Mouse (Mus musculus): ENCODE data around the gene Sox5. TPM values are rescaled to one million over a fixed set of nuclear protein-coding genes. Genes with fewer than 3 reads are reported as not detected.

Sox5 gene
- polyA plus RNA-seq, 1 experiment, result 0.81 TPM

- no peak overlapping the region for H3K27ac ChIP-seq (ENCODE audit: control insufficient read depth, insufficient read depth, low read length)
- no peak overlapping the region for H3K4me3 ChIP-seq (ENCODE audit: control insufficient read depth, insufficient read depth, low read length)
- WGBS, result 97% methylated on average over 6 of the region's 6 CpGs
- TF ChIP-seq CTCF (IDR thresholded peaks at IDR 0.05; ENCODE audit: borderline replicate concordance, control insufficient read depth, extremely low read depth, insufficient read depth, low read length, poor library complexity) (no peak), POLR2A (IDR thresholded peaks at IDR 0.05; ENCODE audit: control insufficient read depth, extremely low read depth, insufficient read depth, low read length, poor library complexity) (no peak)
- H3K27me3 ChIP-seq (ENCODE audit: control insufficient read depth, insufficient read depth, low read length), result no peaks in the 10 kb centered on the region
- DNase-seq, result no peak
- H3K36me3 ChIP-seq (ENCODE audit: control insufficient read depth, insufficient read depth, low read length), result no peaks in the 10 kb centered on the region
- H3K4me1 ChIP-seq (replicated peaks; ENCODE audit: control insufficient read depth, insufficient read depth, low read length), result peaks cover 5% of the 10 kb centered on the region
These were observed 479.0 kb downstream of the Sox5 start for GRCm38 (mm10) chr6:144302823-144303222.

GRCm38 (mm10) chr6:144301082-144301481 lies 480.7 kb downstream of the Sox5 start:
- no peak for DNase-seq
- no peak overlapping the region for H3K4me3 ChIP-seq (ENCODE audit: control insufficient read depth, insufficient read depth, low read length)
- WGBS, result 90% methylated on average over 4 of the region's 4 CpGs
- H3K27me3 ChIP-seq (ENCODE audit: control insufficient read depth, insufficient read depth, low read length), result no peaks in the 10 kb centered on the region
- peaks cover 5% of the 10 kb centered on the region for H3K4me1 ChIP-seq (replicated peaks; ENCODE audit: control insufficient read depth, insufficient read depth, low read length)
- no peak overlapping the region for H3K27ac ChIP-seq (ENCODE audit: control insufficient read depth, insufficient read depth, low read length)
- H3K36me3 ChIP-seq (ENCODE audit: control insufficient read depth, insufficient read depth, low read length), result no peaks in the 10 kb centered on the region
- TF ChIP-seq POLR2A (IDR thresholded peaks at IDR 0.05; ENCODE audit: control insufficient read depth, extremely low read depth, insufficient read depth, low read length, poor library complexity) (no peak), CTCF (IDR thresholded peaks at IDR 0.05; ENCODE audit: borderline replicate concordance, control insufficient read depth, extremely low read depth, insufficient read depth, low read length, poor library complexity) (no peak)

GRCm38 (mm10) chr6:144299503-144299858 lies 482.3 kb downstream of the Sox5 start:
- Histone ChIP-seq H3K36me3 (ENCODE audit: control insufficient read depth, insufficient read depth, low read length) (no peaks in the 10 kb centered on the region), H3K27ac (ENCODE audit: control insufficient read depth, insufficient read depth, low read length) (no peak overlapping the region), H3K27me3 (ENCODE audit: control insufficient read depth, insufficient read depth, low read length) (no peaks in the 10 kb centered on the region), H3K4me3 (ENCODE audit: control insufficient read depth, insufficient read depth, low read length) (no peak overlapping the region), H3K4me1 (replicated peaks; ENCODE audit: control insufficient read depth, insufficient read depth, low read length) (peaks cover 5% of the 10 kb centered on the region)
- no peak for TF ChIP-seq CTCF (IDR thresholded peaks at IDR 0.05; ENCODE audit: borderline replicate concordance, control insufficient read depth, extremely low read depth, insufficient read depth, low read length, poor library complexity)
- TF ChIP-seq POLR2A (IDR thresholded peaks at IDR 0.05; ENCODE audit: control insufficient read depth, extremely low read depth, insufficient read depth, low read length, poor library complexity), result no peak
- DNase-seq, result no peak
- WGBS, result 61% methylated on average over 7 of the region's 7 CpGs

- Histone ChIP-seq H3K27ac (ENCODE audit: control insufficient read depth, insufficient read depth, low read length) (no peak overlapping the region), H3K4me1 (replicated peaks; ENCODE audit: control insufficient read depth, insufficient read depth, low read length) (peaks cover 5% of the 10 kb centered on the region), H3K27me3 (ENCODE audit: control insufficient read depth, insufficient read depth, low read length) (no peaks in the 10 kb centered on the region), H3K36me3 (ENCODE audit: control insufficient read depth, insufficient read depth, low read length) (no peaks in the 10 kb centered on the region), H3K4me3 (ENCODE audit: control insufficient read depth, insufficient read depth, low read length) (no peak overlapping the region)
- TF ChIP-seq CTCF (IDR thresholded peaks at IDR 0.05; ENCODE audit: borderline replicate concordance, control insufficient read depth, extremely low read depth, insufficient read depth, low read length, poor library complexity) (no peak), POLR2A (IDR thresholded peaks at IDR 0.05; ENCODE audit: control insufficient read depth, extremely low read depth, insufficient read depth, low read length, poor library complexity) (no peak)
- WGBS, result 59% methylated on average over 23 of the region's 23 CpGs
- DNase-seq, result no peak
These were observed 482.9 kb downstream of the Sox5 start for GRCm38 (mm10) chr6:144298641-144299502.

GRCm38 (mm10) chr6:144297846-144298245 lies 483.9 kb downstream of the Sox5 start:
- H3K27me3 ChIP-seq (ENCODE audit: control insufficient read depth, insufficient read depth, low read length), result no peaks in the 10 kb centered on the region
- H3K4me1 ChIP-seq (replicated peaks; ENCODE audit: control insufficient read depth, insufficient read depth, low read length), result peaks cover 5% of the 10 kb centered on the region
- no peak overlapping the region for H3K27ac ChIP-seq (ENCODE audit: control insufficient read depth, insufficient read depth, low read length)
- TF ChIP-seq CTCF (IDR thresholded peaks at IDR 0.05; ENCODE audit: borderline replicate concordance, control insufficient read depth, extremely low read depth, insufficient read depth, low read length, poor library complexity) (no peak), POLR2A (IDR thresholded peaks at IDR 0.05; ENCODE audit: control insufficient read depth, extremely low read depth, insufficient read depth, low read length, poor library complexity) (no peak)
- WGBS, result 96% methylated on average over 5 of the region's 5 CpGs
- H3K36me3 ChIP-seq (ENCODE audit: control insufficient read depth, insufficient read depth, low read length), result no peaks in the 10 kb centered on the region
- H3K4me3 ChIP-seq (ENCODE audit: control insufficient read depth, insufficient read depth, low read length), result no peak overlapping the region
- no peak for DNase-seq

GRCm38 (mm10) chr6:144297131-144297530 lies 484.6 kb downstream of the Sox5 start:
- 95% methylated on average over 1 of the region's 1 CpGs for WGBS
- H3K4me1 ChIP-seq (replicated peaks; ENCODE audit: control insufficient read depth, insufficient read depth, low read length), result peaks cover 5% of the 10 kb centered on the region
- H3K4me3 ChIP-seq (ENCODE audit: control insufficient read depth, insufficient read depth, low read length), result no peak overlapping the region
- no peak overlapping the region for H3K27ac ChIP-seq (ENCODE audit: control insufficient read depth, insufficient read depth, low read length)
- TF ChIP-seq CTCF (IDR thresholded peaks at IDR 0.05; ENCODE audit: borderline replicate concordance, control insufficient read depth, extremely low read depth, insufficient read depth, low read length, poor library complexity) (no peak), POLR2A (IDR thresholded peaks at IDR 0.05; ENCODE audit: control insufficient read depth, extremely low read depth, insufficient read depth, low read length, poor library complexity) (no peak)
- no peaks in the 10 kb centered on the region for H3K36me3 ChIP-seq (ENCODE audit: control insufficient read depth, insufficient read depth, low read length)
- DNase-seq, result no peak
- no peaks in the 10 kb centered on the region for H3K27me3 ChIP-seq (ENCODE audit: control insufficient read depth, insufficient read depth, low read length)
